Mouse (Mus musculus): ENCODE results near the gene Pla2g10. TPM values are rescaled to one million over a fixed set of nuclear protein-coding genes. Genes with fewer than 3 reads are reported as not detected.
"Not testable (repeated sequence)": the region's sequence is repeated elsewhere in the genome, so short reads cannot be mapped to it uniquely, and the experiment has no call there.

The Pla2g10 gene
- polyA plus RNA-seq, 1 experiment from 2014 or later = not detected

GRCm38 (mm10) chr16:13754400-13755190 lies 23.8 kb upstream of the Pla2g10 start:
- H3K4me2 ChIP-seq (ENCODE audit: low read length) = peak overlapping the region; percentile 95
- no peaks in the 10 kb centered on the region for H3K27me3 ChIP-seq (replicated peaks; ENCODE audit: control insufficient read depth, insufficient read depth, low read length)

GRCm38 (mm10) chr16:13753986-13754385 lies 23.2 kb upstream of the Pla2g10 start:
- H3K36me3 ChIP-seq (ENCODE audit: control insufficient read depth, insufficient read depth, low read length) = no peaks in the 10 kb centered on the region
- H3K4me2 ChIP-seq (ENCODE audit: low read length) = peak overlapping the region; percentile 95
- 75% methylated on average over 8 of the region's 8 CpGs for WGBS
- no peak overlapping the region for H3K27ac ChIP-seq (ENCODE audit: low read depth, low read length)
- peak; percentile 14 for DNase-seq (ENCODE audit: low spot score)
- peak; percentile 47 for ATAC-seq
- H3K9me3 ChIP-seq (replicated peaks; ENCODE audit: control insufficient read depth, low read length) = no peaks in the 10 kb centered on the region
- H3K27me3 ChIP-seq (replicated peaks; ENCODE audit: control insufficient read depth, insufficient read depth, low read length) = no peaks in the 10 kb centered on the region
- 0 out of 2 replicates have a peak, but pooled peaks cover 3% of the 10 kb centered on the region for H3K4me1 ChIP-seq (ENCODE audit: control insufficient read depth, insufficient read depth, low read length)
- peak overlapping the region; percentile 46 for H3K4me3 ChIP-seq (ENCODE audit: low read depth, low read length)
- no peak overlapping the region; the same call in 1 of the 2 replicates for H3K9ac ChIP-seq (ENCODE audit: low read length)

More at GRCm38 (mm10) chr16:13754400-13755190, 23.8 kb upstream of the Pla2g10 start:
- no peaks in the 10 kb centered on the region for H3K36me3 ChIP-seq (ENCODE audit: control insufficient read depth, insufficient read depth, low read length)
- H3K4me1 ChIP-seq (ENCODE audit: control insufficient read depth, insufficient read depth, low read length) = 0 out of 2 replicates have a peak, but pooled peaks cover 3% of the 10 kb centered on the region
- H3K4me3 ChIP-seq (ENCODE audit: low read depth, low read length) = peak overlapping the region; percentile 46
- peak overlapping the region; percentile 74 for H3K9ac ChIP-seq (ENCODE audit: low read length)
- WGBS = under 1% methylated on average over 65 of the region's 65 CpGs
- peak; percentile 99 for ATAC-seq
- H3K9me3 ChIP-seq (replicated peaks; ENCODE audit: control insufficient read depth, low read length) = no peaks in the 10 kb centered on the region
- peak; percentile 98 for DNase-seq (ENCODE audit: low spot score)
- H3K27ac ChIP-seq (ENCODE audit: low read depth, low read length) = 0 out of 2 replicates have a peak overlapping the region, but pooled peaks have one; percentile 6

- H3K27me3 ChIP-seq (replicated peaks; ENCODE audit: control insufficient read depth, insufficient read depth, low read length) = no peaks in the 10 kb centered on the region
- WGBS = 93% methylated on average over 13 of the region's 13 CpGs
Measured at GRCm38 (mm10) chr16:13750626-13751025, 19.8 kb upstream of the Pla2g10 start.

GRCm38 (mm10) chr16:13749981-13750380 lies 19.2 kb upstream of the Pla2g10 start:
- no peak overlapping the region for H3K4me2 ChIP-seq (ENCODE audit: low read length)
- H3K27ac ChIP-seq (ENCODE audit: low read depth, low read length) = no peak overlapping the region
- H3K9me3 ChIP-seq (replicated peaks; ENCODE audit: control insufficient read depth, low read length) = no peaks in the 10 kb centered on the region
- ATAC-seq = no peak
- no peak for DNase-seq (ENCODE audit: low spot score)
- WGBS = 47% methylated on average over 3 of the region's 3 CpGs
- H3K27me3 ChIP-seq (replicated peaks; ENCODE audit: control insufficient read depth, insufficient read depth, low read length) = no peaks in the 10 kb centered on the region
- no peak overlapping the region for H3K4me3 ChIP-seq (ENCODE audit: low read depth, low read length)
- no peaks in the 10 kb centered on the region for H3K4me1 ChIP-seq (ENCODE audit: control insufficient read depth, insufficient read depth, low read length)
- H3K36me3 ChIP-seq (ENCODE audit: control insufficient read depth, insufficient read depth, low read length) = no peaks in the 10 kb centered on the region
- H3K9ac ChIP-seq (ENCODE audit: low read length) = no peak overlapping the region

More at GRCm38 (mm10) chr16:13750626-13751025, 19.8 kb upstream of the Pla2g10 start:
- no peak for DNase-seq (ENCODE audit: low spot score)
- Histone ChIP-seq H3K9me3 (replicated peaks; ENCODE audit: control insufficient read depth, low read length) (no peaks in the 10 kb centered on the region), H3K4me3 (ENCODE audit: low read depth, low read length) (no peak overlapping the region), H3K36me3 (ENCODE audit: control insufficient read depth, insufficient read depth, low read length) (no peaks in the 10 kb centered on the region), H3K4me1 (ENCODE audit: control insufficient read depth, insufficient read depth, low read length) (no peaks in the 10 kb centered on the region), H3K9ac (ENCODE audit: low read length) (no peak overlapping the region), H3K4me2 (ENCODE audit: low read length) (no peak overlapping the region), H3K27ac (ENCODE audit: low read depth, low read length) (no peak overlapping the region)
- no peak for ATAC-seq

- no peak for DNase-seq (ENCODE audit: low spot score)
- H3K4me1 ChIP-seq (ENCODE audit: control insufficient read depth, insufficient read depth, low read length) = no peaks in the 10 kb centered on the region
Measured at GRCm38 (mm10) chr16:13749306-13749705, 18.5 kb upstream of the Pla2g10 start.

GRCm38 (mm10) chr16:13748813-13749212 lies 18.0 kb upstream of the Pla2g10 start:
- not testable (repeated sequence) for H3K27me3 ChIP-seq (replicated peaks; ENCODE audit: control insufficient read depth, insufficient read depth, low read length); H3K4me3 ChIP-seq (ENCODE audit: low read depth, low read length); H3K9ac ChIP-seq (ENCODE audit: low read length); H3K4me1 ChIP-seq (ENCODE audit: control insufficient read depth, insufficient read depth, low read length); DNase-seq (ENCODE audit: low spot score); H3K9me3 ChIP-seq (replicated peaks; ENCODE audit: control insufficient read depth, low read length); H3K4me2 ChIP-seq (ENCODE audit: low read length); ATAC-seq; H3K27ac ChIP-seq (ENCODE audit: low read depth, low read length); H3K36me3 ChIP-seq (ENCODE audit: control insufficient read depth, insufficient read depth, low read length)
- 14% methylated on average over 10 of the region's 10 CpGs for WGBS

More at GRCm38 (mm10) chr16:13749306-13749705, 18.5 kb upstream of the Pla2g10 start:
- Histone ChIP-seq H3K9ac (ENCODE audit: low read length) (no peak overlapping the region), H3K36me3 (ENCODE audit: control insufficient read depth, insufficient read depth, low read length) (no peaks in the 10 kb centered on the region), H3K27me3 (replicated peaks; ENCODE audit: control insufficient read depth, insufficient read depth, low read length) (no peaks in the 10 kb centered on the region), H3K27ac (ENCODE audit: low read depth, low read length) (no peak overlapping the region), H3K4me3 (ENCODE audit: low read depth, low read length) (no peak overlapping the region), H3K9me3 (replicated peaks; ENCODE audit: control insufficient read depth, low read length) (no peaks in the 10 kb centered on the region), H3K4me2 (ENCODE audit: low read length) (no peak overlapping the region)
- no peak for ATAC-seq
- 48% methylated on average over 5 of the region's 5 CpGs for WGBS

- Histone ChIP-seq H3K36me3 (ENCODE audit: control insufficient read depth, insufficient read depth, low read length) (no peaks in the 10 kb centered on the region), H3K4me1 (ENCODE audit: control insufficient read depth, insufficient read depth, low read length) (no peaks in the 10 kb centered on the region), H3K27ac (ENCODE audit: low read depth, low read length) (no peak overlapping the region), H3K9me3 (replicated peaks; ENCODE audit: control insufficient read depth, low read length) (no peaks in the 10 kb centered on the region), H3K4me2 (ENCODE audit: low read length) (no peak overlapping the region), H3K27me3 (replicated peaks; ENCODE audit: control insufficient read depth, insufficient read depth, low read length) (no peaks in the 10 kb centered on the region), H3K9ac (ENCODE audit: low read length) (no peak overlapping the region), H3K4me3 (ENCODE audit: low read depth, low read length) (no peak overlapping the region)
- WGBS = 78% methylated on average over 3 of the region's 3 CpGs
- no peak for ATAC-seq
- no peak for DNase-seq (ENCODE audit: low spot score)
Measured at GRCm38 (mm10) chr16:13748124-13748523, 17.3 kb upstream of the Pla2g10 start.

- no peak overlapping the region for H3K4me3 ChIP-seq (ENCODE audit: low read depth, low read length)
- no peaks in the 10 kb centered on the region for H3K4me1 ChIP-seq (ENCODE audit: control insufficient read depth, insufficient read depth, low read length)
- no peaks in the 10 kb centered on the region for H3K36me3 ChIP-seq (ENCODE audit: control insufficient read depth, insufficient read depth, low read length)
- WGBS = 96% methylated on average over 8 of the region's 8 CpGs
- ATAC-seq (no peak), DNase-seq (ENCODE audit: low spot score) (no peak)
- H3K27ac ChIP-seq (ENCODE audit: low read depth, low read length) = no peak overlapping the region
- no peak overlapping the region for H3K9ac ChIP-seq (ENCODE audit: low read length)
- no peaks in the 10 kb centered on the region for H3K9me3 ChIP-seq (replicated peaks; ENCODE audit: control insufficient read depth, low read length)
- H3K4me2 ChIP-seq (ENCODE audit: low read length) = no peak overlapping the region
- H3K27me3 ChIP-seq (replicated peaks; ENCODE audit: control insufficient read depth, insufficient read depth, low read length) = no peaks in the 10 kb centered on the region
Measured at GRCm38 (mm10) chr16:13747708-13748107, 16.9 kb upstream of the Pla2g10 start.

- 75% methylated on average over 2 of the region's 2 CpGs for WGBS
- no peaks in the 10 kb centered on the region for H3K4me1 ChIP-seq (ENCODE audit: control insufficient read depth, insufficient read depth, low read length)
- no peak overlapping the region for H3K4me3 ChIP-seq (ENCODE audit: low read depth, low read length)
- H3K27ac ChIP-seq (ENCODE audit: low read depth, low read length) = no peak overlapping the region
- no peaks in the 10 kb centered on the region for H3K27me3 ChIP-seq (replicated peaks; ENCODE audit: control insufficient read depth, insufficient read depth, low read length)
- H3K9me3 ChIP-seq (replicated peaks; ENCODE audit: control insufficient read depth, low read length) = no peaks in the 10 kb centered on the region
- no peaks in the 10 kb centered on the region for H3K36me3 ChIP-seq (ENCODE audit: control insufficient read depth, insufficient read depth, low read length)
- H3K4me2 ChIP-seq (ENCODE audit: low read length) = no peak overlapping the region
- no peak overlapping the region for H3K9ac ChIP-seq (ENCODE audit: low read length)
- DNase-seq (ENCODE audit: low spot score) = no peak
- ATAC-seq = no peak
Measured at GRCm38 (mm10) chr16:13740844-13741243, 10.1 kb upstream of the Pla2g10 start.

Measured in forebrain, embryonic 14.5 days (tissue).